Mouse (Mus musculus): Measurements from ENCODE around the gene Popdc3. TPM values are rescaled to one million over a fixed set of nuclear protein-coding genes. Genes with fewer than 3 reads are reported as not detected.

The Popdc3 gene
- total RNA-seq, 1 experiment from 2014 or later, result not detected

- no peak for ATAC-seq (replicated peaks; ENCODE audit: insufficient number of reproducible peaks, low FRiP score, low TSS enrichment, poor library complexity, severe bottlenecking)
These were observed 189.2 kb downstream of the Popdc3 start for GRCm38 (mm10) chr10:45366987-45367705.

Other genes with a start within 250 kb of the Popdc3 start
- gene Prep, start 110.9 kb upstream of the Popdc3 start, total RNA-seq (2017), result 6.9 to 8.3 TPM (median 8.2 TPM) in 3 replicates
- gene Bves, start 157.7 kb downstream of the Popdc3 start, total RNA-seq (2017), result not detected in 3 replicates

Measured in monocyte, adult 5-6 weeks (primary cell).